Comparison of ENCODE assay signal across 8 mouse cellular contexts in genomic region chr4:88757628-88758031, GRCm38 (mm10). TPM values are rescaled to one million over a fixed set of nuclear protein-coding genes. Genes with fewer than 3 reads are reported as not detected.
DNase-seq lines count a peak whose midpoint lies in the region; ATAC-seq lines count a peak whose summit lies in the region.
"Not testable (repeated sequence)": the region's sequence is repeated elsewhere in the genome, so short reads cannot be mapped to it uniquely, and the experiment has no call there.

No protein-coding gene starts in this region.

- peak overlapping the region; percentile 91 for H3K27ac ChIP-seq in embryonic facial prominence, embryonic 12.5 days
- H3K27ac ChIP-seq in intestine, embryonic 15.5 days, result peak overlapping the region; percentile 97

- peak overlapping the region; percentile 43 for H3K4me3 ChIP-seq in embryonic facial prominence, embryonic 12.5 days
- H3K4me3 ChIP-seq in intestine, embryonic 15.5 days (replicated peaks), result peak overlapping the region; percentile 51

- H3K4me1 ChIP-seq in embryonic facial prominence, embryonic 12.5 days; intestine, embryonic 15.5 days (replicated peaks): not testable (repeated sequence)

- H3K4me2 ChIP-seq in embryonic facial prominence, embryonic 12.5 days (replicated peaks), result peak overlapping the region; percentile 64
- H3K4me2 ChIP-seq in intestine, embryonic 15.5 days (replicated peaks), result peak overlapping the region; percentile 77

- DNase-seq in adrenal gland, postnatal 14 days, result peak; percentile 85
- DNase-seq in left cerebral cortex, adult 8-10 months (ENCODE audit: low spot score in 2 of 2), result peak; percentile 93 to 98
- peak; percentile 91 for DNase-seq in lung, postnatal 36 days
- DNase-seq in retina, postnatal 7 days (ENCODE audit: low read depth, low spot score), result peak; percentile 80
- peak; percentile 89 for DNase-seq in thymus, postnatal 36 days

- H3K9me3 ChIP-seq in embryonic facial prominence, embryonic 12.5 days; intestine, embryonic 15.5 days: not testable (repeated sequence)

- peak overlapping the region; percentile 48; the same call in 1 of the 2 replicates for H3K9ac ChIP-seq in embryonic facial prominence, embryonic 12.5 days
- H3K9ac ChIP-seq in intestine, embryonic 15.5 days, result peak overlapping the region; percentile 65

- not testable (repeated sequence) for H3K36me3 ChIP-seq in embryonic facial prominence, embryonic 12.5 days; intestine, embryonic 15.5 days

- WGBS in embryonic facial prominence, embryonic 12.5 days, result 0% methylated on average over 19 of the region's 21 CpGs
- under 1% methylated on average over 21 of the region's 21 CpGs for WGBS in intestine, embryonic 15.5 days

- ATAC-seq in embryonic facial prominence, embryonic 12.5 days (ENCODE audit: insufficient number of reproducible peaks, insufficient read depth, low FRiP score, low TSS enrichment), result peak; percentile 100
- ATAC-seq in granulocyte monocyte progenitor cell, adult 5-6 weeks (replicated peaks; ENCODE audit: poor library complexity, severe bottlenecking), result peak; percentile 100
- peak; percentile 100 for ATAC-seq in intestine, embryonic 15.5 days

- H3K27me3 ChIP-seq in embryonic facial prominence, embryonic 12.5 days; intestine, embryonic 15.5 days (replicated peaks): not testable (repeated sequence)

RNA-seq across cellular contexts. Expression of gene Gm13283, which starts 2.3 kb away (rescaled TPM):
- not detected in 2 replicates for total RNA-seq in adrenal gland, postnatal 14 days (2021)
- polyA plus RNA-seq in embryonic facial prominence, embryonic 12.5 days (2016; fragmentation: Nextera tagmentation; extraction: Ambion mirVana), result 0.32 and 0.41 TPM in 2 replicates
- total RNA-seq in granulocyte monocyte progenitor cell, adult 5-6 weeks (2014; fragmentation: Nextera tagmentation), result 0.49 TPM in 1 of 2 replicates, not detected in the other
- total RNA-seq in granulocyte monocyte progenitor cell, adult 5-6 weeks (2017), result 0.21 TPM in 1 of 2 replicates, not detected in the other
- 0.39 and 0.80 TPM in 2 replicates for polyA plus RNA-seq in intestine, embryonic 15.5 days (2015; fragmentation: Nextera tagmentation; extraction: Ambion mirVana)
- not detected for total RNA-seq in left cerebral cortex, adult 8-10 months (2022)

RNA-seq across cellular contexts. Expression of gene Gm13271, which starts 3.0 kb away (rescaled TPM):
- not detected in 2 replicates for total RNA-seq in adrenal gland, postnatal 14 days (2021)
- polyA plus RNA-seq in embryonic facial prominence, embryonic 12.5 days (2016; fragmentation: Nextera tagmentation; extraction: Ambion mirVana), result not detected in 2 replicates
- not detected in 2 replicates for total RNA-seq in granulocyte monocyte progenitor cell, adult 5-6 weeks (2014; fragmentation: Nextera tagmentation)
- not detected in 2 replicates for total RNA-seq in granulocyte monocyte progenitor cell, adult 5-6 weeks (2017)
- polyA plus RNA-seq in intestine, embryonic 15.5 days (2015; fragmentation: Nextera tagmentation; extraction: Ambion mirVana), result not detected in 2 replicates
- not detected for total RNA-seq in left cerebral cortex, adult 8-10 months (2022)

RNA-seq across cellular contexts. Expression of gene Gm13290, which starts 16.0 kb away (rescaled TPM):
- total RNA-seq in adrenal gland, postnatal 14 days (2021), result not detected in 2 replicates
- polyA plus RNA-seq in embryonic facial prominence, embryonic 12.5 days (2016; fragmentation: Nextera tagmentation; extraction: Ambion mirVana), result 0.37 TPM in 1 of 2 replicates, not detected in the other
- not detected in 2 replicates for total RNA-seq in granulocyte monocyte progenitor cell, adult 5-6 weeks (2014; fragmentation: Nextera tagmentation)
- total RNA-seq in granulocyte monocyte progenitor cell, adult 5-6 weeks (2017), result not detected in 2 replicates
- polyA plus RNA-seq in intestine, embryonic 15.5 days (2015; fragmentation: Nextera tagmentation; extraction: Ambion mirVana), result 0.63 TPM in 1 of 2 replicates, not detected in the other
- not detected for total RNA-seq in left cerebral cortex, adult 8-10 months (2022)

RNA-seq across cellular contexts. Expression of gene Gm13289, which starts 19.1 kb away (rescaled TPM):
- total RNA-seq in adrenal gland, postnatal 14 days (2021), result not detected in 2 replicates
- not detected in 2 replicates for polyA plus RNA-seq in embryonic facial prominence, embryonic 12.5 days (2016; fragmentation: Nextera tagmentation; extraction: Ambion mirVana)
- not detected in 2 replicates for total RNA-seq in granulocyte monocyte progenitor cell, adult 5-6 weeks (2014; fragmentation: Nextera tagmentation)
- not detected in 2 replicates for total RNA-seq in granulocyte monocyte progenitor cell, adult 5-6 weeks (2017)
- not detected in 2 replicates for polyA plus RNA-seq in intestine, embryonic 15.5 days (2015; fragmentation: Nextera tagmentation; extraction: Ambion mirVana)
- total RNA-seq in left cerebral cortex, adult 8-10 months (2022), result not detected

RNA-seq across cellular contexts. Expression of gene Gm13272, which starts 22.0 kb away (rescaled TPM):
- not detected in 2 replicates for total RNA-seq in adrenal gland, postnatal 14 days (2021)
- not detected in 2 replicates for polyA plus RNA-seq in embryonic facial prominence, embryonic 12.5 days (2016; fragmentation: Nextera tagmentation; extraction: Ambion mirVana)
- not detected in 2 replicates for total RNA-seq in granulocyte monocyte progenitor cell, adult 5-6 weeks (2014; fragmentation: Nextera tagmentation)
- not detected in 2 replicates for total RNA-seq in granulocyte monocyte progenitor cell, adult 5-6 weeks (2017)
- polyA plus RNA-seq in intestine, embryonic 15.5 days (2015; fragmentation: Nextera tagmentation; extraction: Ambion mirVana), result not detected in 2 replicates
- not detected for total RNA-seq in left cerebral cortex, adult 8-10 months (2022)

Comparison
In these comparisons a context has a peak if more than half of its experiments do, and no peak if none do; other contexts are left out.
1. Peak in every context shown above with its lines: DNase-seq, ATAC-seq, H3K4me3 ChIP-seq and H3K27ac ChIP-seq.